Mouse (Mus musculus): ENCODE measurements around the gene Npm3. TPM values are rescaled to one million over a fixed set of nuclear protein-coding genes. Genes with fewer than 3 reads are reported as not detected.

Gene Npm3
- polyA plus RNA-seq, 1 experiment from 2014 or later = 9.0 TPM

- H3K4me2 ChIP-seq = peak overlapping the region; percentile 53
- peaks cover 31% of the 10 kb centered on the region for H3K4me1 ChIP-seq
- no peaks in the 10 kb centered on the region for H3K9me3 ChIP-seq
- H3K27me3 ChIP-seq = no peaks in the 10 kb centered on the region
- H3K27ac ChIP-seq = peak overlapping the region; percentile 54; the same call in 1 of the 2 replicates
- peak overlapping the region; percentile 100 for H3K4me3 ChIP-seq (replicated peaks)
- WGBS = 38% methylated on average over 17 of the region's 17 CpGs
- peaks cover 21% of the 10 kb centered on the region for H3K36me3 ChIP-seq (replicated peaks)
- no peak for ATAC-seq (ENCODE audit: low FRiP score)
- peak overlapping the region; percentile 47; the same call in 1 of the 2 replicates for H3K9ac ChIP-seq
Observed at GRCm38 (mm10) chr19:45783933-45784576, 34.7 kb upstream of the Npm3 start.

GRCm38 (mm10) chr19:45783181-45783932 is 34.0 kb upstream of the Npm3 start, which contains the start of gene Mgea5:
Gene Mgea5 (minus strand): TSS chr19:45783837.
- peaks cover 27% of the 10 kb centered on the region for H3K36me3 ChIP-seq (replicated peaks)
- no peaks in the 10 kb centered on the region for H3K27me3 ChIP-seq
- peak within 1 kb of the TSS; percentile 100 for H3K4me3 ChIP-seq (replicated peaks)
- no peaks in the 10 kb centered on the region for H3K9me3 ChIP-seq
- peak within 1 kb of the TSS; percentile 99 for H3K9ac ChIP-seq
- H3K4me2 ChIP-seq = peak within 1 kb of the TSS; percentile 65
- WGBS = under 1% methylated on average over 64 of the region's 71 CpGs
- peak; percentile 97 for ATAC-seq (ENCODE audit: low FRiP score)
- peaks cover 31% of the 10 kb centered on the region for H3K4me1 ChIP-seq
- H3K27ac ChIP-seq = peak within 1 kb of the TSS; percentile 98

- no peaks in the 10 kb centered on the region for H3K9me3 ChIP-seq
- ATAC-seq (ENCODE audit: low FRiP score) = peak; percentile 31; the same call in 1 of the 2 replicates
- WGBS = under 1% methylated on average over 36 of the region's 36 CpGs
Observed at GRCm38 (mm10) chr19:45782315-45783001, 33.1 kb upstream of the Npm3 start.

GRCm38 (mm10) chr19:45781676-45782075 is 32.3 kb upstream of the Npm3 start:
- Histone ChIP-seq H3K27ac (no peak overlapping the region), H3K9me3 (no peaks in the 10 kb centered on the region), H3K27me3 (no peaks in the 10 kb centered on the region), H3K4me3 (replicated peaks) (peak overlapping the region; percentile 100), H3K4me2 (peak overlapping the region; percentile 65), H3K4me1 (peaks cover 31% of the 10 kb centered on the region), H3K36me3 (replicated peaks) (peaks cover 43% of the 10 kb centered on the region), H3K9ac (no peak overlapping the region)
- no peak for ATAC-seq (ENCODE audit: low FRiP score)
- 64% methylated on average over 8 of the region's 8 CpGs for WGBS

More at GRCm38 (mm10) chr19:45782315-45783001, 33.1 kb upstream of the Npm3 start:
- peaks cover 31% of the 10 kb centered on the region for H3K4me1 ChIP-seq
- peak overlapping the region; percentile 65 for H3K4me2 ChIP-seq
- peak overlapping the region; percentile 99 for H3K9ac ChIP-seq
- H3K4me3 ChIP-seq (replicated peaks) = peak overlapping the region; percentile 100
- peak overlapping the region; percentile 98 for H3K27ac ChIP-seq
- no peaks in the 10 kb centered on the region for H3K27me3 ChIP-seq
- peaks cover 36% of the 10 kb centered on the region for H3K36me3 ChIP-seq (replicated peaks)

- ATAC-seq (ENCODE audit: low FRiP score) = no peak
- peaks cover 55% of the 10 kb centered on the region for H3K36me3 ChIP-seq (replicated peaks)
- no peaks in the 10 kb centered on the region for H3K27me3 ChIP-seq
- H3K4me3 ChIP-seq (replicated peaks) = peak overlapping the region; percentile 13
- no peak overlapping the region for H3K27ac ChIP-seq
- no peaks in the 10 kb centered on the region for H3K9me3 ChIP-seq
- WGBS = 93% methylated on average over 13 of the region's 13 CpGs
- no peak overlapping the region; the same call in 1 of the 2 replicates for H3K9ac ChIP-seq
- peak overlapping the region; percentile 65 for H3K4me2 ChIP-seq
- peaks cover 31% of the 10 kb centered on the region for H3K4me1 ChIP-seq
Observed at GRCm38 (mm10) chr19:45780350-45780915, 31.0 kb upstream of the Npm3 start.

GRCm38 (mm10) chr19:45775486-45775885 is 26.1 kb upstream of the Npm3 start:
- no peak overlapping the region for H3K9ac ChIP-seq
- no peaks in the 10 kb centered on the region for H3K9me3 ChIP-seq
- ATAC-seq (ENCODE audit: low FRiP score) = no peak
- H3K27ac ChIP-seq = no peak overlapping the region
- H3K4me1 ChIP-seq = peaks cover 8% of the 10 kb centered on the region
- WGBS = 82% methylated on average over 2 of the region's 2 CpGs
- peaks cover 97% of the 10 kb centered on the region for H3K36me3 ChIP-seq (replicated peaks)
- H3K27me3 ChIP-seq = no peaks in the 10 kb centered on the region
- no peak overlapping the region for H3K4me3 ChIP-seq (replicated peaks)
- H3K4me2 ChIP-seq = no peak overlapping the region

- no peaks in the 10 kb centered on the region for H3K4me1 ChIP-seq
- peaks cover 96% of the 10 kb centered on the region for H3K36me3 ChIP-seq (replicated peaks)
- 92% methylated on average over 5 of the region's 5 CpGs for WGBS
- no peak for ATAC-seq (ENCODE audit: low FRiP score)
- H3K9me3 ChIP-seq = no peaks in the 10 kb centered on the region
- no peaks in the 10 kb centered on the region for H3K27me3 ChIP-seq
- H3K27ac ChIP-seq = no peak overlapping the region
- H3K4me2 ChIP-seq = no peak overlapping the region
- H3K4me3 ChIP-seq (replicated peaks) = no peak overlapping the region
- no peak overlapping the region for H3K9ac ChIP-seq
Observed at GRCm38 (mm10) chr19:45771501-45771900, 22.1 kb upstream of the Npm3 start.

- Histone ChIP-seq H3K27me3 (no peaks in the 10 kb centered on the region), H3K4me1 (no peaks in the 10 kb centered on the region), H3K36me3 (replicated peaks) (peaks cover 93% of the 10 kb centered on the region), H3K9me3 (no peaks in the 10 kb centered on the region), H3K27ac (no peak overlapping the region), H3K9ac (no peak overlapping the region), H3K4me3 (replicated peaks) (no peak overlapping the region), H3K4me2 (no peak overlapping the region)
- 93% methylated on average over 3 of the region's 3 CpGs for WGBS
- no peak for ATAC-seq (ENCODE audit: low FRiP score)
Observed at GRCm38 (mm10) chr19:45760810-45761209, 11.4 kb upstream of the Npm3 start.

GRCm38 (mm10) chr19:45758671-45759070 is 9.3 kb upstream of the Npm3 start:
- no peak for ATAC-seq (ENCODE audit: low FRiP score)
- Histone ChIP-seq H3K27ac (no peak overlapping the region), H3K9ac (no peak overlapping the region), H3K4me2 (no peak overlapping the region), H3K4me1 (no peaks in the 10 kb centered on the region), H3K4me3 (replicated peaks) (no peak overlapping the region), H3K36me3 (replicated peaks) (peaks cover 94% of the 10 kb centered on the region), H3K27me3 (no peaks in the 10 kb centered on the region), H3K9me3 (no peaks in the 10 kb centered on the region)
- WGBS = 93% methylated on average over 5 of the region's 5 CpGs

GRCm38 (mm10) chr19:45753551-45753950 is 4.2 kb upstream of the Npm3 start:
- no peak overlapping the region for H3K9ac ChIP-seq
- no peaks in the 10 kb centered on the region for H3K27me3 ChIP-seq
- H3K4me3 ChIP-seq (replicated peaks) = no peak overlapping the region
- no peak for ATAC-seq (ENCODE audit: low FRiP score)
- H3K9me3 ChIP-seq = no peaks in the 10 kb centered on the region
- WGBS = 93% methylated on average over 3 of the region's 3 CpGs
- H3K4me1 ChIP-seq = peaks cover 5% of the 10 kb centered on the region
- peaks cover 73% of the 10 kb centered on the region for H3K36me3 ChIP-seq (replicated peaks)
- H3K4me2 ChIP-seq = no peak overlapping the region
- H3K27ac ChIP-seq = no peak overlapping the region

GRCm38 (mm10) chr19:45751881-45752280 is 2.5 kb upstream of the Npm3 start:
- Histone ChIP-seq H3K27me3 (peaks cover 10% of the 10 kb centered on the region), H3K36me3 (replicated peaks) (peaks cover 60% of the 10 kb centered on the region), H3K27ac (no peak overlapping the region), H3K4me1 (peaks cover 16% of the 10 kb centered on the region), H3K4me2 (no peak overlapping the region), H3K9ac (no peak overlapping the region), H3K9me3 (no peaks in the 10 kb centered on the region), H3K4me3 (replicated peaks) (no peak overlapping the region)
- no peak for ATAC-seq (ENCODE audit: low FRiP score)
- 93% methylated on average over 7 of the region's 7 CpGs for WGBS

GRCm38 (mm10) chr19:45748691-45749242 is 624 bp downstream of the Npm3 start:
- peak overlapping the region; percentile 94 for H3K4me3 ChIP-seq (replicated peaks)
- peaks cover 41% of the 10 kb centered on the region for H3K27me3 ChIP-seq
- peak overlapping the region; percentile 88 for H3K9ac ChIP-seq
- H3K36me3 ChIP-seq (replicated peaks) = peaks cover 28% of the 10 kb centered on the region
- no peak overlapping the region for H3K27ac ChIP-seq
- ATAC-seq (ENCODE audit: low FRiP score) = peak; percentile 22
- H3K9me3 ChIP-seq = no peaks in the 10 kb centered on the region
- H3K4me2 ChIP-seq = peak overlapping the region; percentile 97
- WGBS = 3% methylated on average over 33 of the region's 33 CpGs
- peaks cover 28% of the 10 kb centered on the region for H3K4me1 ChIP-seq

Measured in forebrain, embryonic 12.5 days (tissue).